Mouse (Mus musculus) stomach, embryonic 16.5 days (tissue): ENCODE data around the gene H2-Q10. TPM values are rescaled to one million over a fixed set of nuclear protein-coding genes. Genes with fewer than 3 reads are reported as not detected.
"Not testable (repeated sequence)": the region's sequence is repeated elsewhere in the genome, so short reads cannot be mapped to it uniquely, and the experiment has no call there.

Source experiments
- ATAC-seq: fragments of 200-750 bp; cut with Nextera tagmentation; 2 replicates; pipeline ENCODE4 v1.8.0; 2017; ENCODE audit warnings: moderate number of reproducible peaks, moderate TSS enrichment; ENCODE audit not compliant: insufficient read depth, low FRiP score
- H3K27ac ChIP-seq: fragments of 300-500 bp; sonication (generic); 2 replicates; pipeline ENCODE4 v1.5.1; 2014; ENCODE audit warnings: low read length
- H3K27me3 ChIP-seq: fragments of 300-500 bp; sonication (generic); 2 replicates; pipeline ENCODE4 v1.6.1; 2014; ENCODE audit warnings: low read length, control low read depth, mixed read lengths; ENCODE audit not compliant: control insufficient read depth, insufficient read depth
- H3K36me3 ChIP-seq: fragments of 300-500 bp; sonication (generic); 2 replicates; pipeline ENCODE4 v1.6.1; 2014; ENCODE audit warnings: low read length; ENCODE audit not compliant: control insufficient read depth, insufficient read depth
- H3K4me1 ChIP-seq: fragments of 300-500 bp; sonication (generic); 2 replicates; pipeline ENCODE4 v1.6.1; 2014; ENCODE audit warnings: low read length, control low read depth, mixed read lengths; ENCODE audit not compliant: control insufficient read depth, insufficient read depth
- H3K4me2 ChIP-seq: fragments of 300-500 bp; sonication (generic); 2 replicates; pipeline ENCODE4 v1.6.1; 2014; ENCODE audit warnings: low read depth, low read length, mixed read lengths
- H3K4me3 ChIP-seq: fragments of 300-500 bp; sonication (generic); replicated peaks from 2 replicates; pipeline ENCODE4 v1.5.1; 2014; ENCODE audit warnings: mild to moderate bottlenecking, low read length
- H3K9ac ChIP-seq: fragments of 300-500 bp; sonication (generic); 2 replicates; pipeline ENCODE4 v1.6.1; 2014; ENCODE audit warnings: low read length
- H3K9me3 ChIP-seq: fragments of 300-500 bp; sonication (generic); replicated peaks from 2 replicates; pipeline ENCODE4 v1.6.1; 2016; ENCODE audit warnings: low read length, control low read depth; ENCODE audit not compliant: control insufficient read depth
- WGBS: fragments of 180-500 bp; shearing (Covaris S2); extraction: QIAGEN DNeasy Blood & Tissue Kit; methylation state at CpG from one replicate; pipeline ENCODE4 v1.1.7; 2014; 5-methylcytosine and 5-hydroxymethylcytosine counted together
- polyA plus RNA-seq: library from polyadenylated mRNA; unstranded; fragments of >200 nt; fragmentation: Nextera tagmentation; extraction: Ambion mirVana; gene quantifications from 2 replicates; pipeline ENCODE4 v1.2.1, GENCODE M21; 2015

The H2-Q10 gene
- polyA plus RNA-seq, 1 experiment from 2014 or later = 22.4 TPM

GRCm38 (mm10) chr17:35439925-35440645 is 29.8 kb upstream of the H2-Q10 start:
- WGBS = 39% methylated on average over 27 of the region's 27 CpGs
- Histone ChIP-seq H3K4me2 (peak overlapping the region; percentile 92; the same call in 1 of the 2 replicates), H3K27me3 (peaks cover 10% of the 10 kb centered on the region; the same call in 1 of the 2 replicates)
- H3K27ac ChIP-seq, H3K4me1 ChIP-seq, ATAC-seq, H3K4me3 ChIP-seq, H3K9me3 ChIP-seq, H3K36me3 ChIP-seq, H3K9ac ChIP-seq: not testable (repeated sequence)

GRCm38 (mm10) chr17:35442376-35442775 is 27.5 kb upstream of the H2-Q10 start:
- not testable (repeated sequence) for H3K4me2 ChIP-seq, H3K36me3 ChIP-seq, H3K27ac ChIP-seq, H3K9ac ChIP-seq, H3K9me3 ChIP-seq, H3K4me1 ChIP-seq, ATAC-seq, H3K4me3 ChIP-seq
- WGBS = 84% methylated on average over 2 of the region's 2 CpGs
- H3K27me3 ChIP-seq = peaks cover 10% of the 10 kb centered on the region; the same call in 1 of the 2 replicates

GRCm38 (mm10) chr17:35444510-35444909 is 25.4 kb upstream of the H2-Q10 start:
- H3K4me2 ChIP-seq, H3K27ac ChIP-seq, H3K36me3 ChIP-seq, ATAC-seq, H3K27me3 ChIP-seq, H3K4me3 ChIP-seq, H3K9me3 ChIP-seq, H3K4me1 ChIP-seq, H3K9ac ChIP-seq: not testable (repeated sequence)
- 87% methylated on average over 2 of the region's 2 CpGs for WGBS

- no CpG with 5 or more reads among the region's 1 CpGs for WGBS
- not testable (repeated sequence) for H3K4me3 ChIP-seq, H3K27ac ChIP-seq, H3K36me3 ChIP-seq, H3K9me3 ChIP-seq, H3K4me2 ChIP-seq, H3K27me3 ChIP-seq, H3K9ac ChIP-seq, H3K4me1 ChIP-seq, ATAC-seq
These were observed 11.6 kb upstream of the H2-Q10 start for GRCm38 (mm10) chr17:35458247-35458646.

GRCm38 (mm10) chr17:35460513-35461341 is 9.2 kb upstream of the H2-Q10 start:
- H3K9me3 ChIP-seq, ATAC-seq, H3K36me3 ChIP-seq, H3K4me3 ChIP-seq, H3K4me1 ChIP-seq, H3K27ac ChIP-seq, H3K27me3 ChIP-seq, H3K4me2 ChIP-seq, H3K9ac ChIP-seq: not testable (repeated sequence)
- WGBS = 70% methylated on average over 3 of the region's 9 CpGs

GRCm38 (mm10) chr17:35465651-35466050 is 4.2 kb upstream of the H2-Q10 start:
- not testable (repeated sequence) for H3K4me2 ChIP-seq, ATAC-seq, H3K36me3 ChIP-seq, H3K9ac ChIP-seq, H3K27ac ChIP-seq, H3K4me3 ChIP-seq, H3K4me1 ChIP-seq, H3K9me3 ChIP-seq
- 13% methylated on average over 8 of the region's 8 CpGs for WGBS
- peaks cover 18% of the 10 kb centered on the region for H3K27me3 ChIP-seq

- H3K4me1 ChIP-seq, H3K9ac ChIP-seq, H3K9me3 ChIP-seq, H3K4me2 ChIP-seq, ATAC-seq, H3K27ac ChIP-seq, H3K4me3 ChIP-seq, H3K36me3 ChIP-seq: not testable (repeated sequence)
- whole genome bisulfite sequencing = 63% methylated on average over 3 of the region's 3 CpGs
- peaks cover 20% of the 10 kb centered on the region for H3K27me3 ChIP-seq
These were observed 953 bp upstream of the H2-Q10 start for GRCm38 (mm10) chr17:35468936-35469335.

- Histone ChIP-seq H3K9me3 (no peaks in the 10 kb centered on the region), H3K9ac (no peak overlapping the region), H3K4me3 (no peak overlapping the region), H3K4me2 (no peak overlapping the region), H3K36me3 (no peaks in the 10 kb centered on the region), H3K27me3 (no peaks in the 10 kb centered on the region), H3K27ac (no peak overlapping the region), H3K4me1 (no peaks in the 10 kb centered on the region)
- 2% methylated on average over 9 of the region's 9 CpGs for WGBS
- ATAC-seq = no peak
These were observed 14.2 kb downstream of the H2-Q10 start for GRCm38 (mm10) chr17:35484066-35484465.

GRCm38 (mm10) chr17:35485702-35486101 is 15.8 kb downstream of the H2-Q10 start:
- no peaks in the 10 kb centered on the region for H3K4me1 ChIP-seq
- WGBS = 19% methylated on average over 4 of the region's 4 CpGs
- no peak overlapping the region for H3K27ac ChIP-seq
- no peaks in the 10 kb centered on the region for H3K36me3 ChIP-seq
- no peaks in the 10 kb centered on the region for H3K9me3 ChIP-seq
- no peak for ATAC-seq
- H3K4me3 ChIP-seq = no peak overlapping the region
- H3K9ac ChIP-seq = no peak overlapping the region
- no peak overlapping the region for H3K4me2 ChIP-seq
- H3K27me3 ChIP-seq = no peaks in the 10 kb centered on the region
